Mouse (Mus musculus) activated CD4-positive, CD25-positive, alpha-beta regulatory T cell, adult 4 months (primary cell): ENCODE measurements at regions not wholly inside any gene's neighbourhood (a gene's known extent, or its start where the extent isn't known, plus 50 kb on each side); places are given as distances from the start of the nearest gene placed in this dataset.

ENCODE experiments used
- ATAC-seq: one replicate; pipeline ENCODE4 v1.8.0; 2017

- no peak for ATAC-seq
Measured at GRCm38 (mm10) chr13:97510431-97511261, 249.8 kb downstream of the Gm10260 start.

- ATAC-seq, result no peak
Measured at GRCm38 (mm10) chr13:97504949-97505348, 255.5 kb downstream of the Gm10260 start.

GRCm38 (mm10) chr13:97503955-97504739 lies 256.3 kb downstream of the Gm10260 start:
- no peak for ATAC-seq

GRCm38 (mm10) chr13:97503391-97503790 lies 257.0 kb downstream of the Gm10260 start:
- no peak for ATAC-seq

DNA sequence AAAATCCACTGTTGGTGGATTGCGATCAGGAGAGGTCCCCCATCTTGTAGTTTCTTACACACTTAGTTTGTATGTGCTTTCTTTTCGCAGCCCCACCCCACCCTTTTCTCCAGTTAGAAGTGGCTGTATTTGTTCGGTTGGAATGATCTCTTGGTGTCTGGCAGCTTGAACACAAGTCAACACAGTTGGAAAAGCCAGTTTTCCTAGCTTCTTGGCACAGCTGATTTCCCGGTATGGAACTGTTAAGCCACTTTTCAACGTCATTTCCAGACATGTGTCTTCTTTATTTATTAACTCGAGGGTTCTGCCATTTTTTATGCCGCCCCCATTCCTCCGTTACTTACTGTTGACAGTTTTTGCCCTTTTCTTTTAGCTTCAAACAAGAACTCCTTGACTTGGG lies 259.2 kb downstream of the Enc1 start:
- ATAC-seq, result no peak

- no peak for ATAC-seq
Measured at GRCm38 (mm10) chr13:97498981-97499380, 258.1 kb downstream of the Enc1 start.

DNA sequence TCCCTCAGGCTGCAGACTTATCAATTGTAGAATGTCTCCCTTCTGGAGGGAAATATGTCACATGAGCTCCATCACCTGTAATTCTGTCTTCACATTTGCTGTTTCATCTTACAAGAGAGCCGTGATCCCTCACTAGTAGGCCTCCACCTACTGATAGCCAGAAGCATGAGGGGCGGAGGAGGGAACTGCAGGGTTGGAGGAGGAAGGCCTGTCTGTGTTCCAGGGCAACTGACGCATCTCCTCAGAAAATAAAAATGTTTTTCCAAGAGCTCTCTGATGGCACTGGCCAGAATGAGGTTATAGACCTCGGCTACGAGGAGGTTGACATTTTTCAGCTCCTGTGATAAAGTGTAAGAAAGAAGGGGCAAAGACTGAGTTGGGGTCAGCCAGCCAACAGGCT lies 257.0 kb downstream of the Enc1 start:
- no peak for ATAC-seq

DNA sequence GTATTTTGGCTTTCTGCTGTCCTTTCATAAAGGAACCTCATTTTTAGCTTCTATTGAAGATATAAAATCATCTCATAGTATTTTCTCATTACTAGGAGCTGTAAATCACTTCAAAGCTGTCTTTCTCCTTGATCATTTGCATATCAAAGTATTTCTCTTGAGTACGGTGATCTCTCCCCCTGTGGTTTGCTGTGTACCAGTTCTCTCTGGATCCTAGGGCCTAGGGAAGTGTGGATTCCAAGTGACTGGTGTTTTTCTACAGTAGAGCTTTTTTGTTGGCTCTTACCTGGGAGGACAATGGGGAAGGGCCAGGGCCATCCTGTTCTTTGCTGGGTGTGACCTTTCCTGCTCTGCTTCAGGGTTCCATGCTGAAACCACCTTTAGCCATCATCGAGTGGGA lies 253.9 kb downstream of the Enc1 start:
- no peak for ATAC-seq

- no peak for ATAC-seq
Measured at GRCm38 (mm10) chr13:97493836-97494235, 252.9 kb downstream of the Enc1 start.

GRCm38 (mm10) chr13:97492958-97493735 lies 252.2 kb downstream of the Enc1 start:
- no peak for ATAC-seq

GRCm38 (mm10) chr13:97491865-97492847 lies 251.3 kb downstream of the Enc1 start:
- no peak for ATAC-seq

DNA sequence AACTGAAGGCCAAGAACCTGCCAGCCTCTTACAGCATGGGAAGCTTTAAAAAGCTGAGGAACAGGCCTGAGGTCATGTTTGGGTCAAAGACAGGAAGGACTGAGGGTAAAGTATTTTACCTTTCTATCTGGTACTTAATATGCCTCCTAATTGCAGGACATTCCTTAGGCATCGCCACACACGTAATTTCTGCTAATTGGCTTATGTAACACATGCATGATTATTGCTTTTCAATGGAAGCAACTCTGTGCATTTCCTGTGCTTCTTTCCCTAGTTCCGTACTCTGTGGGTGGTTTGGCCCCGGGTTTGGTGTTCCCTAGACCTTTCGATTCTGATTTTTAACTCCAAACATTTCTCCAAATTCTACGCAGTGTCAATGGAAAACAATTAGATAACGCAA lies 249.2 kb downstream of the Enc1 start:
- ATAC-seq, result no peak

DNA sequence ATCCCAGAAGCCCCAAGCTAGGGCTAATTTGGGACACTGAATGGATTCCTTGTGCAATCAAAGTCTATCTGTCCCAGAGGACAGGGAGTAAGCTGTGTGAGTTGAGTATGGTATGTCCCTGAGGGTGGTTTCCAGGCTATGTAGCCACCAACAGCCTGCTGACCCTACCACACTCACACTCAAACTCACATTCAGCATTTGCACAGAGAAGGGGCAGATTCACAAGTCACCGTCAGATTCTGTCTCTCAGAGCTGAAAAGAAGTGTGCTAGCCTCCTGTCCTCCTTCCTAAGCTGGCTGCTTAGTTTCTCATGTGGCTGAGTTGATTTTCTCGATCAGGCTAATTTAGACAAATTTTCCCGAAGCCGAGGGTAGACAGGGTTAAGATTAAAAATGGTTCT lies 248.8 kb downstream of the Enc1 start:
- no peak for ATAC-seq

DNA sequence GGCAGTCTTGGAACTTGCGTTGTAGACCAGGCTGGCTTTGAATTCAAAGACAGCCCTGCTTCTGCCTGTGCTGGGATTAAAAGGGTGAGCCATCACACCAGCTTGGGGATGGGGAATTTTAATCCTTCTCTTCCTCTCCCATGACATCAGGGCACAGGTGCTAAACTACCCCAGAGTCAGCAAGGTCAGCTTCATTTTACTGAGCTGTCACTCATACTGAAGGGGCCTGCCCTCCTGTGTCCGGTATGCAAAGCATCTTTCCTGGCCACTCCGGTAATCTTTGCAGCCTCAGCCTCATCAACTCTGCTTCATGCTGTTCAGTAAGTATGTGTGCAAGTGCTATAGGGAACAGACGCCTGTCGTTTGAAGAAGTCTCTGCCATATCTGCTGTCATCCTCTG lies 248.1 kb downstream of the Enc1 start:
- ATAC-seq, result no peak

DNA sequence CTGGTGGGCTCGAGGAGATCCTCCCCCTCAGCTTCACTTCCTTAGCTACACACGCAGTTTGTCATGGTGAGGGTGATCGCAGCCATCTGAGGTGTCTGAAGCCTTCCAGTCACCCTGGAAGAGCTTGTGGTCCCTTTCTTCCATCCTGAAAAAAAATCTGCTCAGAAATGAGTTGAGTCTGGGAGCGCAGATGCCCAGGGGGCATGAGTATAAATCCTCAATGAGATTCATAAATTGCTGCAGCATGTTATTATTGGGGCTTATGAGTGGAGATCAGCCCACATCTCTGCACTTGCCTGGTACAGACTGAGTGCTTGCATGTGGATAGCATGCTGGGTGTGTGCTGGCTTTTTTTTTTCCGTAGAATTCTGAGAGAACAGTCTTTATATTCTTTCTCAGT lies 247.6 kb downstream of the Enc1 start:
- ATAC-seq, result no peak

GRCm38 (mm10) chr13:97487746-97488473 lies 247.0 kb downstream of the Enc1 start:
- ATAC-seq, result no peak

GRCm38 (mm10) chr13:97486490-97486889 lies 245.6 kb downstream of the Enc1 start:
- ATAC-seq, result no peak

DNA sequence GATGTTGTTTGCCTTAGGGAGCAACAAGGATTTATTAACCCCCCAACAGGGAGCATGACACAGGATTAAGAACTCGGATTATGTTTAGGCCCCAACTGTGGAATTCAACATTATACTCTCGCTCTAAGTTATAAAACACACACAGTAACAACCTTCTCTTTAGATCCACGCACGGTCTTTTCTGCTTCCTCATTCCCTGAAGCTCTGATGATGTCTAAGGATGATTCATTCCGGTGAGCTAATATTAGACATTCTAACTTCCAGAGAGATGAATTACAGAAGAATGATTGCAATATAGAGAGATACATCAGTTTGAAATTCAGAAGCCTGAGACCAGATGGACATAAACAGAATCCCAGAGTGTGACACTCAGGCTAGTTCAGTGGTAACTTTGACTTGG lies 245.0 kb downstream of the Enc1 start:
- no peak for ATAC-seq

GRCm38 (mm10) chr13:97484808-97485545 lies 244.1 kb downstream of the Enc1 start:
- ATAC-seq, result no peak

- ATAC-seq, result no peak
Measured at GRCm38 (mm10) chr13:97483681-97484080, 242.8 kb downstream of the Enc1 start.
